Mouse (Mus musculus) gastrocnemius, postnatal 14 days (tissue): ENCODE results near the gene Phf20. TPM values are rescaled to one million over a fixed set of nuclear protein-coding genes. Genes with fewer than 3 reads are reported as not detected.

Experiments
- DNase-seq: peaks from one replicate; pipeline ENCODE4 v3.0.0; 2021; ENCODE audit warnings: mixed read lengths
- intact Hi-C: fragments of 180-260 bp; cut with DNase I; formaldehyde crosslinking; loops from one replicate; pipeline ENCODE4 v1.15.1; 2025; ENCODE audit warnings: low total_unique reads
- total RNA-seq, 2 experiments: library from RNA; stranded (reverse); gene quantifications; 2 replicates each; pipeline ENCODE4 v1.2.3; 2021

The Phf20 gene
- total RNA-seq, 2 experiments from 2014 or later, result 17.1 to 22.1 TPM

- no peak for DNase-seq
- intact Hi-C loops, result no loop called here
Observed at GRCm38 (mm10) chr2:156305818-156306217, 109.6 kb downstream of the Phf20 start.

- intact Hi-C loops, result no loop called here
- peak; percentile 7 for DNase-seq
Observed at GRCm38 (mm10) chr2:156307261-156307660, 111.0 kb downstream of the Phf20 start.

- intact Hi-C loops, result no loop called here
- no peak for DNase-seq
Observed at GRCm38 (mm10) chr2:156309948-156310347, 113.7 kb downstream of the Phf20 start.

- DNase-seq, result no peak
- intact Hi-C loops, result no loop called here
Observed at GRCm38 (mm10) chr2:156310455-156310854, 114.2 kb downstream of the Phf20 start.

- intact Hi-C loops, result no loop called here
- no peak for DNase-seq
Observed at GRCm38 (mm10) chr2:156310945-156311344, 114.7 kb downstream of the Phf20 start.

GRCm38 (mm10) chr2:156311441-156311840 is 115.2 kb downstream of the Phf20 start:
- intact Hi-C loops, result no loop called here
- no peak for DNase-seq

- DNase-seq, result peak; percentile 69
- intact Hi-C loops, result no loop called here
Observed at GRCm38 (mm10) chr2:156311841-156312291, 115.6 kb downstream of the Phf20 start.

- intact Hi-C loops, result no loop called here
- peak; percentile 81 for DNase-seq
Observed at GRCm38 (mm10) chr2:156312297-156312897, 116.1 kb downstream of the Phf20 start, which contains the start of the genes Cnbd2 and Scand1. Gene Cnbd2, plus strand, starts transcription at chr2:156312299. Gene Scand1, minus strand, starts transcription at chr2:156312704.

GRCm38 (mm10) chr2:156313153-156313552 is 116.9 kb downstream of the Phf20 start:
- no peak for DNase-seq
- intact Hi-C loops, result no loop called here

GRCm38 (mm10) chr2:156314811-156315210 is 118.5 kb downstream of the Phf20 start:
- intact Hi-C loops, result loop anchor here (5.0 kb wide), 1 partner anchor 87 kb away; no protein-coding TSS in a partner anchor
- DNase-seq, result no peak

- no peak for DNase-seq
Observed at GRCm38 (mm10) chr2:156318491-156318890, 122.2 kb downstream of the Phf20 start.

GRCm38 (mm10) chr2:156321538-156321937 is 125.3 kb downstream of the Phf20 start:
- intact Hi-C loops, result no loop called here
- no peak for DNase-seq

More at GRCm38 (mm10) chr2:156318491-156318890, 122.2 kb downstream of the Phf20 start:
- intact Hi-C loops, result loop anchor here (5.0 kb wide), 1 partner anchor 84 kb away; no protein-coding TSS in a partner anchor

GRCm38 (mm10) chr2:156324116-156324588 is 127.9 kb downstream of the Phf20 start:
- DNase-seq, result peak; percentile 17

GRCm38 (mm10) chr2:156324681-156325080 is 128.4 kb downstream of the Phf20 start:
- intact Hi-C loops, result no loop called here
- DNase-seq, result peak; percentile 51

More at GRCm38 (mm10) chr2:156324116-156324588, 127.9 kb downstream of the Phf20 start:
- intact Hi-C loops, result no loop called here

GRCm38 (mm10) chr2:156330681-156331080 is 134.4 kb downstream of the Phf20 start:
- intact Hi-C loops, result no loop called here
- no peak for DNase-seq

- DNase-seq, result no peak
- intact Hi-C loops, result no loop called here
Observed at GRCm38 (mm10) chr2:156331446-156331965, 135.2 kb downstream of the Phf20 start.

- intact Hi-C loops, result loop anchor here (10.0 kb wide), 1 partner anchor 175 kb away; no protein-coding TSS in a partner anchor
Observed at GRCm38 (mm10) chr2:156340078-156340477, 143.8 kb downstream of the Phf20 start.

GRCm38 (mm10) chr2:156344775-156345532 is 148.7 kb downstream of the Phf20 start:
- DNase-seq, result peak; percentile 21
- intact Hi-C loops, result loop anchor here (10.0 kb wide), 1 partner anchor 170 kb away; no protein-coding TSS in a partner anchor

More at GRCm38 (mm10) chr2:156340078-156340477, 143.8 kb downstream of the Phf20 start:
- DNase-seq, result no peak

- DNase-seq, result no peak
- intact Hi-C loops, result loop anchor here (10.0 kb wide), 1 partner anchor 166 kb away; no protein-coding TSS in a partner anchor
Observed at GRCm38 (mm10) chr2:156348812-156349211, 152.5 kb downstream of the Phf20 start.
